Mouse (Mus musculus) midbrain, embryonic 12.5 days (tissue): ENCODE measurements at regions not wholly inside any gene's neighbourhood (a gene's known extent, or its start where the extent isn't known, plus 50 kb on each side); places are given as distances from the start of the nearest gene placed in this dataset.

Experiments
- ATAC-seq: fragments of 200-750 bp; cut with Nextera tagmentation; 2 replicates; pipeline ENCODE4 v1.8.0; 2017; ENCODE audit warnings: low read depth, moderate TSS enrichment, moderate library complexity; ENCODE audit not compliant: low FRiP score
- H3K27ac ChIP-seq: fragments of 300-500 bp; sonication (generic); replicated peaks from 2 replicates; pipeline ENCODE4 v1.5.1; 2016; ENCODE audit warnings: mild to moderate bottlenecking
- H3K27me3 ChIP-seq: fragments of 300-500 bp; sonication (generic); 2 replicates; pipeline ENCODE4 v1.6.1; 2016; ENCODE audit warnings: mild to moderate bottlenecking
- H3K36me3 ChIP-seq: fragments of 300-500 bp; sonication (generic); 2 replicates; pipeline ENCODE4 v1.6.1; 2016
- H3K4me1 ChIP-seq: fragments of 300-500 bp; sonication (generic); 2 replicates; pipeline ENCODE4 v1.6.1; 2016
- H3K4me2 ChIP-seq: fragments of 300-500 bp; sonication (generic); replicated peaks from 2 replicates; pipeline ENCODE4 v1.6.1; 2016; ENCODE audit warnings: mild to moderate bottlenecking, moderate library complexity
- H3K4me3 ChIP-seq: fragments of 300-500 bp; sonication (generic); 2 replicates; pipeline ENCODE4 v1.5.1; 2016; ENCODE audit warnings: mild to moderate bottlenecking
- H3K9ac ChIP-seq: fragments of 300-500 bp; sonication (generic); replicated peaks from 2 replicates; pipeline ENCODE4 v1.6.1; 2016; ENCODE audit warnings: mild to moderate bottlenecking, moderate library complexity
- H3K9me3 ChIP-seq: fragments of 300-500 bp; sonication (generic); 2 replicates; pipeline ENCODE4 v1.6.1; 2016; ENCODE audit warnings: mild to moderate bottlenecking
- WGBS: fragments of 180-500 bp; shearing (Covaris S2); methylation state at CpG from one replicate; pipeline ENCODE4 v1.1.7; 2016; 5-methylcytosine and 5-hydroxymethylcytosine counted together

DNA sequence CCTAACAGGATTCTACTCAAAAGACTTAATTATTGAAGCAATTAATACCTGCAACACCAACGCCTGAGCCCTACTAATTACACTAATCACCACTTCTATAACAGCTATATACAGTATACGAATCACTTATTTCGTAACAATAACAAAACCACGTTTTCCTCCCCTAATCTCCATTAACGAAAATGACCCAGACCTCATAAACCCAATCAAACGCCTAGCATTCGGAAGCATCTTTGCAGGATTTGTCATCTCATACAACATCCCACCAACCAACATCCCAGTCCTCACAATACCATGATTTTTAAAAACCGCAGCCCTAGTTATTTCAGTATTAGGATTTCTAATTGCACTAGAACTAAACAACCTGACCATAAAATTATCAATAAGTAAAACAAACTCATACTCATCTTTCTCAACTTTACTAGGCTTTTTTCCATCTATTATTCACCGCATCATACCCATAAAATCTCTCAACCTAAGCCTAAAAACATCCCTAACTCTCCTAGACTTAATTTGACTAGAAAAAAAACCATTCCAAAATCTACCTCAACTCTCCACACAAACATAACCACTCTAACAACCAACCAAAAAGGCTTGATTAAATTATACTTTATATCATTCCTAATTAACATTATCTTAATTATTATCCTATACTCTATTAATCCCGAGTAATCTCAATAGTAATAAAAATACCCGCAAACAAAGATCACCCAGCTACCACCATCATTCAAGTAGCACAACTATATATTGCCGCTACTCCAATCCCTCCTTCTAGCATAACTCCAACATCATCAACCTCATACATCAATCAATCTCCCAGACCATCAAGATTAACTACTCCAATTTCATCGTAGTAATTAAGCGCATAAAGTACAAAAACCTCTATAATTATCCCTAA lies 830.9 kb upstream of the Tyrp1 start:
- no peaks in the 10 kb centered on the region for H3K9me3 ChIP-seq
- peak; percentile 100 for ATAC-seq
- no peaks in the 10 kb centered on the region for H3K4me1 ChIP-seq
- H3K27me3 ChIP-seq: no peaks in the 10 kb centered on the region
- 89% methylated on average over 14 of the region's 14 CpGs for WGBS
- no peak overlapping the region for H3K27ac ChIP-seq
- H3K36me3 ChIP-seq: no peaks in the 10 kb centered on the region
- no peak overlapping the region for H3K4me2 ChIP-seq
- H3K9ac ChIP-seq: no peak overlapping the region
- no peak overlapping the region for H3K4me3 ChIP-seq

DNA sequence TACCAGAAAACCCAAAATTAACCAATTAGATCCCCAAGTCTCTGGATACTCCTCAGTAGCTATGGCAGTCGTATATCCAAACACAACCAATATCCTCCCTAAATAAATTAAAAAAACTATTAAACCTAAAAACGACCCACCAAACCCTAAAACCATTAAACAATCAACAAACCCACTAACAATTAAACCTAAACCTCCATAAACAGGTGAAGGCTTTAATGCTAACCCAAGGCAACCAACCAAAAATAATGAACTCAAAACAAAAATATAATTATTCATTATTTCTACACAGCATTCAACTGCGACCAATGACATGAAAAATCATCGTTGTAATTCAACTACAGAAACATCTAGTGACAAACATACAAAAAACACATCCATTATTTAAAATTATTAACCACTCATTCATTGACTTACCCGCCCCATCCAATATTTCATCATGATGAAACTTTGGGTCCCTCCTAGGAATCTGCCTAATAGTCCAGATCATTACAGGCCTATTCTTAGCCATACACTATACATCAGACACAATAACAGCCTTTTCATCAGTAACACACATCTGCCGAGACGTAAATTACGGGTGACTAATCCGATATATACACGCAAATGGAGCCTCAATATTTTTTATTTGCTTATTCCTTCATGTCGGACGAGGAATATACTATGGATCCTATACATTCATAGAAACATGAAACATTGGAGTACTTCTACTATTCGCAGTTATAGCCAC lies 830.1 kb upstream of the Tyrp1 start:
- H3K27me3 ChIP-seq: no peaks in the 10 kb centered on the region
- ATAC-seq: peak; percentile 92
- 91% methylated on average over 13 of the region's 13 CpGs for WGBS
- H3K4me2 ChIP-seq: no peak overlapping the region
- H3K4me3 ChIP-seq: no peak overlapping the region
- H3K9me3 ChIP-seq: no peaks in the 10 kb centered on the region
- H3K36me3 ChIP-seq: no peaks in the 10 kb centered on the region
- no peak overlapping the region for H3K9ac ChIP-seq
- no peaks in the 10 kb centered on the region for H3K4me1 ChIP-seq
- H3K27ac ChIP-seq: no peak overlapping the region

DNA sequence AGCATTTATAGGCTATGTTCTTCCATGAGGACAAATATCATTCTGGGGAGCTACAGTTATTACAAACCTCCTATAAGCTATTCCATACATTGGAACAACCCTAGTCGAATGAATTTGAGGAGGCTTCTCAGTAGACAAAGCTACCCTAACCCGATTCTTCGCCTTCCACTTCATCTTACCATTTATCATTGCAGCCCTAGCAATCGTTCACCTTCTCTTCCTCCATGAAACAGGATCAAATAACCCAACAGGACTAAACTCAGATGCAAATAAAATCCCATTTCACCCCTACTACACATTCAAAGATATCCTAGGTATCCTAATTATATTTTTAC lies 829.6 kb upstream of the Tyrp1 start:
- no peak for ATAC-seq
- Histone ChIP-seq H3K4me3 (no peak overlapping the region), H3K9ac (no peak overlapping the region), H3K36me3 (no peaks in the 10 kb centered on the region), H3K4me1 (no peaks in the 10 kb centered on the region), H3K4me2 (no peak overlapping the region), H3K27me3 (no peaks in the 10 kb centered on the region), H3K9me3 (no peaks in the 10 kb centered on the region), H3K27ac (no peak overlapping the region)
- 87% methylated on average over 4 of the region's 4 CpGs for WGBS

DNA sequence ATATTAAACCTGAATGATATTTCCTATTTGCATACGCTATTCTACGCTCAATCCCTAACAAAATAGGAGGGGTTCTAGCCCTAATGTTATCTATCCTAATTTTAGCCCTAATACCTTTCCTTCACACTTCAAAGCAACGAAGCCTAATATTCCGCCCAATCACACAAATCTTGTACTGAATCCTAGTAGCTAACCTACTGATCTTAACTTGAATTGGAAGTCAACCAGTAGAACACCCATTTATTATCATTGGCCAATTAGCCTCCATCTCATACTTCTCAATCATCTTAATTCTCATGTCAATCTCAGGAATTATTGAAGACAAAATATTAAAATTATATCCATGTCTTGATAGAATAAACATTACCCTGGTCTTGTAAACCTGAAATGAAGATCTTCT lies 829.1 kb upstream of the Tyrp1 start:
- WGBS: 98% methylated on average over 4 of the region's 4 CpGs
- Histone ChIP-seq H3K4me1 (no peaks in the 10 kb centered on the region), H3K9me3 (no peaks in the 10 kb centered on the region), H3K4me2 (no peak overlapping the region), H3K36me3 (no peaks in the 10 kb centered on the region), H3K4me3 (no peak overlapping the region), H3K9ac (no peak overlapping the region), H3K27ac (no peak overlapping the region), H3K27me3 (no peaks in the 10 kb centered on the region)
- ATAC-seq: no peak

DNA sequence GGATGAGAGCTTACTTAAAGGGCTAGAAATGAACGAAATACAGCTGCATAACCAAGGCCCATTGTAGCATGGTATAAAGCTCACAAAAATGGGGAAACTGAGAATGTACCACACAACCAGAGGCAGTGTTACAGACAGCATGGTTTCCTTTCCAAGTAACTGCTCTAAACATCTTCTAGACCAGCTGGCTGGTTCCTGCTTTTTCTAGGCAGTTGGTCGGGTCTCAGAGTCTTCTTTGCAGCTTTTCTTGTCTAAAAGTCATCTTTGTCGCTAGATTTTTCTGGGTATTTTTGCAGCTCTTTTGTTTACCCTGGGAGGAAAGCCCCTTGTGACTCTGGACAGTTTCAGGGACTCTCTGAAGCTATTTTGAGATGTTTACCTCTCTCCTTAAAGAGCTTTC lies 806.0 kb upstream of the Tyrp1 start:
- Histone ChIP-seq H3K4me3 (no peak overlapping the region), H3K4me1 (no peaks in the 10 kb centered on the region), H3K27ac (no peak overlapping the region), H3K9ac (no peak overlapping the region), H3K36me3 (no peaks in the 10 kb centered on the region), H3K4me2 (no peak overlapping the region), H3K27me3 (no peaks in the 10 kb centered on the region), H3K9me3 (no peaks in the 10 kb centered on the region)
- 64% methylated on average over 3 of the region's 3 CpGs for WGBS
- ATAC-seq: no peak

DNA sequence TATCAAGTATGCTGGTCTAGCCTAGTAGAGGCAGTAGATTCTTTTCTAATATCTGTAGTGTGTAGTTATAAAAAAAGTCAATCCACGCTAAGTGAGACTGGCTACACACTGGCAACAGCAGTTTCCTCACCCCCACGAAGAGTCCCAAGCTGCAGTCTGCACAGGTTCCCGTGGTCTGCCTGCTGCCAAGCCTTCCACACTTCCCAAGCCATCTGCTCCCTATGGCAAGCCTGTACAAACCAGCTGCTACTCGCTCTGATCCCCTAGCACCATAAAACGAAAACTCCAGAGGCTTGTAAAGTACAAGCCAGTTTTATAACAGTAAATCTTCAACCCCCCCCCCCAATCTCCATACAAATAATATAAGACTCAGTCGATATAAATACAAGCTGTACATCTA lies 786.0 kb upstream of the Tyrp1 start:
- no peak for ATAC-seq
- no peak overlapping the region for H3K9ac ChIP-seq
- WGBS: 84% methylated on average over 6 of the region's 6 CpGs

More for the DNA sequence above, 786.0 kb upstream of the Tyrp1 start:
- H3K4me2 ChIP-seq: no peak overlapping the region
- H3K36me3 ChIP-seq: no peaks in the 10 kb centered on the region
- no peaks in the 10 kb centered on the region for H3K9me3 ChIP-seq
- H3K27me3 ChIP-seq: no peaks in the 10 kb centered on the region
- H3K4me1 ChIP-seq: no peaks in the 10 kb centered on the region
- no peak overlapping the region for H3K27ac ChIP-seq
- no peak overlapping the region for H3K4me3 ChIP-seq
